Mouse (Mus musculus) olfactory bulb, adult 2 months (tissue): ENCODE data around the gene Adad1. TPM values are rescaled to one million over a fixed set of nuclear protein-coding genes. Genes with fewer than 3 reads are reported as not detected.

Experiments
- H3K27ac ChIP-seq: fragments of 200-500 bp; 2 replicates; pipeline ENCODE4 v1.5.1; 2012; ENCODE audit warnings: low read depth, low read length; ENCODE audit not compliant: insufficient read depth
- H3K4me1 ChIP-seq: fragments of 200-500 bp; 2 replicates; pipeline ENCODE4 v1.6.1; 2012; ENCODE audit warnings: low read length; ENCODE audit not compliant: control insufficient read depth, insufficient read depth
- H3K4me3 ChIP-seq: fragments of 200-500 bp; 2 replicates; pipeline ENCODE4 v1.5.1; 2012; ENCODE audit warnings: mild to moderate bottlenecking, low read depth, low read length, moderate library complexity; ENCODE audit not compliant: insufficient read depth
- CTCF ChIP-seq: fragments of 200-500 bp; IDR thresholded peaks from 2 replicates; pipeline ENCODE4 v1.5.1; 2012; ENCODE audit warnings: low read depth, mild to moderate bottlenecking, low read length, moderate library complexity; ENCODE audit not compliant: insufficient read depth
- POLR2A ChIP-seq: fragments of 200-500 bp; IDR thresholded peaks from 2 replicates; pipeline ENCODE4 v1.6.1; 2012; ENCODE audit warnings: mild to moderate bottlenecking, low read depth, low read length, moderate library complexity; ENCODE audit not compliant: insufficient read depth
- WGBS: fragments of 180-500 bp; shearing (Covaris S2); methylation state at CpG from one replicate; pipeline ENCODE4 v1.1.7; 2018; 5-methylcytosine and 5-hydroxymethylcytosine counted together
- polyA plus RNA-seq: library from polyadenylated mRNA; stranded (reverse); fragments of >200 nt; gene quantifications from 2 replicates; pipeline ENCODE4 v1.2.4, GENCODE M21; 2012; ENCODE audit warnings: low replicate concordance; ENCODE audit not compliant: missing spikeins, insufficient read depth, insufficient read length

Gene Adad1
- polyA plus RNA-seq = not detected in 2 replicates

- H3K4me3 ChIP-seq = no peak within 1 kb of the TSS
Measured at GRCm38 (mm10) chr3:37063406-37063805, at the start of gene Adad1. Adad1 (plus strand) TSS chr3:37063527.

GRCm38 (mm10) chr3:37037979-37038378 lies 25.3 kb upstream of the Adad1 start:
- Histone ChIP-seq H3K27ac (no peak overlapping the region), H3K4me3 (no peak overlapping the region), H3K4me1 (no peaks in the 10 kb centered on the region)
- WGBS = 85% methylated on average over 2 of the region's 2 CpGs
- no peak for TF ChIP-seq POLR2A
- no peak for TF ChIP-seq CTCF

More at GRCm38 (mm10) chr3:37063406-37063805, at the start of gene Adad1:
- no peak within 1 kb of the TSS for H3K27ac ChIP-seq
- no peaks in the 10 kb centered on the region for H3K4me1 ChIP-seq
- TF ChIP-seq CTCF = no peak
- no peak for TF ChIP-seq POLR2A
- 76% methylated on average over 39 of the region's 39 CpGs for WGBS

GRCm38 (mm10) chr3:37039811-37040210 lies 23.5 kb upstream of the Adad1 start:
- no peak overlapping the region for H3K27ac ChIP-seq
- H3K4me3 ChIP-seq = no peak overlapping the region
- TF ChIP-seq CTCF (no peak), POLR2A (no peak)
- no peaks in the 10 kb centered on the region for H3K4me1 ChIP-seq

GRCm38 (mm10) chr3:37051491-37051890 lies 11.8 kb upstream of the Adad1 start:
- Histone ChIP-seq H3K4me1 (no peaks in the 10 kb centered on the region), H3K4me3 (no peak overlapping the region), H3K27ac (no peak overlapping the region)
- TF ChIP-seq CTCF (no peak), POLR2A (no peak)
- 100% methylated on average over 1 of the region's 1 CpGs for WGBS

- no peak for TF ChIP-seq POLR2A
- no peak for TF ChIP-seq CTCF
- Histone ChIP-seq H3K4me1 (no peaks in the 10 kb centered on the region), H3K4me3 (no peak overlapping the region), H3K27ac (no peak overlapping the region)
Measured at GRCm38 (mm10) chr3:37073211-37073610, 9.9 kb downstream of the Adad1 start.

- no peaks in the 10 kb centered on the region for H3K4me1 ChIP-seq
- H3K4me3 ChIP-seq = no peak overlapping the region
- H3K27ac ChIP-seq = no peak overlapping the region
- 79% methylated on average over 4 of the region's 4 CpGs for WGBS
- TF ChIP-seq CTCF (no peak), POLR2A (no peak)
Measured at GRCm38 (mm10) chr3:37084860-37085259, 21.5 kb downstream of the Adad1 start.

GRCm38 (mm10) chr3:37090721-37091120 lies 27.4 kb downstream of the Adad1 start:
- H3K27ac ChIP-seq = no peak overlapping the region
- TF ChIP-seq POLR2A (no peak), CTCF (no peak)
- H3K4me1 ChIP-seq = no peaks in the 10 kb centered on the region
- no peak overlapping the region for H3K4me3 ChIP-seq

- no peaks in the 10 kb centered on the region; the same call in 1 of the 2 replicates for H3K4me1 ChIP-seq
- H3K27ac ChIP-seq = no peak within 1 kb of the TSS
- WGBS = 95% methylated on average over 4 of the region's 4 CpGs
- no peak within 1 kb of the TSS for H3K4me3 ChIP-seq
- TF ChIP-seq CTCF = no peak
- TF ChIP-seq POLR2A = no peak
Measured at GRCm38 (mm10) chr3:37125655-37126054, 62.3 kb downstream of the Adad1 start, which contains the start of gene Il2. Il2 (minus strand) TSS chr3:37125959.

GRCm38 (mm10) chr3:37126162-37126561 lies 62.8 kb downstream of the Adad1 start:
- Histone ChIP-seq H3K27ac (no peak overlapping the region), H3K4me1 (no peaks in the 10 kb centered on the region; the same call in 1 of the 2 replicates), H3K4me3 (no peak overlapping the region)
- no peak for TF ChIP-seq POLR2A
- TF ChIP-seq CTCF = no peak
- 87% methylated on average over 4 of the region's 4 CpGs for WGBS

GRCm38 (mm10) chr3:37128269-37128668 lies 64.9 kb downstream of the Adad1 start:
- Histone ChIP-seq H3K4me1 (no peaks in the 10 kb centered on the region; the same call in 1 of the 2 replicates), H3K4me3 (no peak overlapping the region), H3K27ac (no peak overlapping the region)
- TF ChIP-seq CTCF (no peak), POLR2A (no peak)
- 50% methylated on average over 4 of the region's 4 CpGs for WGBS
